Mouse (Mus musculus) left cerebral cortex, adult 8-10 months (tissue): Measurements from ENCODE around the gene Spata18. TPM values are rescaled to one million over a fixed set of nuclear protein-coding genes. Genes with fewer than 3 reads are reported as not detected.

Source experiments
- DNase-seq, 2 experiments: peaks; one replicate each; pipeline ENCODE4 v3.0.0; 2022; ENCODE audit warnings: low spot score in 2 of 2
- total RNA-seq, 4 experiments: library from RNA; stranded (reverse); gene quantifications; 2 replicates each; pipeline ENCODE4 v1.2.4; 2022

Gene Spata18
- 1 to 10 TPM in 2 of 4 experiments, under 1 TPM in 2; 0.48 to 1.3 (median 0.79) TPM for total RNA-seq

DNA sequence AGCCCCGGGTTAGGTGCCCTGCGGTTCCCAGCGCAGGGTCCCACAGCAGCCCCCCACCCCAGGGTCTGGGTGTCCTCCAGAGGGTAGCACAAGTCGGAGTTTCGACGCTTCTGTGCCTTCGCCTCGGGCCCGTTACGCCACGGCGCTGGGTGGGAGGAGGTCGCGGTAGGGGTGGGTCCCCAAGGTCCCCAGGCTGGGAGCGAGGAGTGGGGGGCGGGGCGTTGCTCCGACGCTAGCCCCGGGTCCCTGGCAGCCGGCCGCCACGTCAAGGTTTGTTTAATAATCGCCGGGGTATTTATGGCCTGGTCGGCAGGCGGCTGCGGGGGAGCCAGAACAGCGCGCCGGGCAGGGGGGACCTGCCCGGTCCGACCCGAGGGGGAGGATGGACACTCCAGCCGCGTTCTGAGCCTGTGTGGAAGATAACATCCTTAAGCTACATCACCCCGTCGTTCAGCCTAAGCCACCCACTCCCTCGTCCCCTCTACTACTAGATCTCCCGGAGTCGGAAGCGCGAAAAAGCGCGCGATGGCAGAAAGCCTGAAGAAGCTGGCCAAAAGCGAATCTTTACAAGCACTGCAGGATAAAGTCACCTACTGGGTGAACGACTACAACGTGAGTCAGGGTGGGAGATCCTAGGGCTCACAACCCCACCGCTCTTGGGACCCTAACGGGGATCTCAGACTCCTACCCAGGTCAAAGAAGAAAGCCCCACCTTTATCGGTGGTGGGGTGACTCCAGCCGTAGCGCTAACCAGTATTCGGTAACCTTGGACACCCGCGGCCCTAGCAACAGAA lies at the start of gene Spata18:
Gene Spata18, plus strand, starts transcription at position 319 of the 794 bp plus-strand sequence.
- DNase-seq = no peak

DNA sequence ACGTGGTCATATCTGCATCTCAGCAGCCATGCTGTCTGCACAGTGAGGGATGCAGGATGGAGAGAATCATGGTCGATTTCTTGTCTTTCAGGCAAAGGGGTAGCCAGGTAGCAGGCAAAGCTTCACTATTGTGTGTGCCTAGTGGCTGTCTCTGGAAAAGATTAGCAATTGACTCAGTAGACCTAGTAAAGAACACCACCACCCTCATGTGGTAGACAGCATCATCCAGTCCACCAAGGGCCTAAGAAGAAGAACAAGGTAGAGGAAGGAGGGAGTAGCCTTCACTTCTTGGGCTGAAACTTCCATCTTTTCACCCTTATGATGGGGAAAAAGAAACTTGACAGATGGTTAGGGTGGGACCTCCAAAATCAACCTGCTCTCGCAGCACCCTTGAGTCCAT lies 48.3 kb upstream of the Spata18 start:
- no peak for DNase-seq

DNA sequence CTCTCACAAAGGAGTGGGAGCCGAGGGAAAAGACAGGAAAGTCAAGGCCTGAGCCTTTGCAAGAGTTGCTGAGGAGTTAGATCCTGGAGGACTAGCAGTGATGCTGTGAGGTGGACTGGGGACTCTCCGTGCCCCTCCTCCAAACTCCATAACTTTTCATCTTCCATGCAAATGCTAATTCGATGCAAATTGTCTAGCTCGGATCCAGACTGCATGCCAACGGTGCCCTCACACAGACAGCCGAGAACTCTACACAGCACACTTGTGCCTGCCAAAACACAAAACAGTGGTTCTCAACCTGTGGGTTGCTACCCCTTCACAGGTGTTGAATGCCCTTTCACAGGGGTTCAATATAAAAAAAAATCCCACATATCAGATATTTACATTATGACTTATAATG lies 46.6 kb upstream of the Spata18 start:
- DNase-seq = no peak

DNA sequence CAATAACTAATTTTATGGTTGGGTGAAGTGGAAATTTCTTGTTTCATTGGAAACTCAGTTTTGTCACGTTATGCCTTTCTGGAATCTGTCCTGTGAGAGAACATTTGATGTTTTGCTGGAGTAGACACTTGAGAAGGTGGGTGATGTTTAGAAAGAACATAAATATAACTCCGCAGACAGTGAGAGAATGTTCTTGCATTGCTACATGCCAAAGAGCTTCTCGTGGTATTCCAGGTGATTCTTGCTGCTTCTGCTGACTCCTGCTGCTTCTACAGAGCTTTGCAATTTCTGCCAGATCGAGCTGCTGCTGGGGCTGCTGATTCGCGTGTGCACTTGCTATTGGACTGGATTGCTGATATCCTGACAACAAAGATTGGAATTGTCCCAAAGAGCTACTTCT lies 46.2 kb upstream of the Spata18 start:
- no peak for DNase-seq

DNA sequence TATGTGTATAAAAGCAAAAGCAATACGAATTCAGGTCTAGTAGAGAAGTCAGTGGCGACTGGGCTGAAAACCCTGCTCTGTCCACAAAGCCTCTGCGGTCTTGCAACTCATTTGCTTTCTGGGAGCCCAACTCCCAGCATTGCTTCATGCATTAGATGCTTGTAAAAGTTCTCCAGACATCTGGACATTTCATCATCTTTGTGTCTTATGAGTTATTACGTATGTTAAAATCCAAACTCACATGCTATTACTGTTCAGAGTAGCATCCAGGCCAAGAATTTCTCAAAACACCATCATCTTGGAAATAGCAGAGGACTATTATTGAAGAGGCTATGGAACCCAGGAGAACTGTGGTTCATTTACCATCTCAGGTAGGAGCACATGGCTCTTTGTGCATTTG lies 40.1 kb upstream of the Spata18 start:
- DNase-seq = no peak

DNA sequence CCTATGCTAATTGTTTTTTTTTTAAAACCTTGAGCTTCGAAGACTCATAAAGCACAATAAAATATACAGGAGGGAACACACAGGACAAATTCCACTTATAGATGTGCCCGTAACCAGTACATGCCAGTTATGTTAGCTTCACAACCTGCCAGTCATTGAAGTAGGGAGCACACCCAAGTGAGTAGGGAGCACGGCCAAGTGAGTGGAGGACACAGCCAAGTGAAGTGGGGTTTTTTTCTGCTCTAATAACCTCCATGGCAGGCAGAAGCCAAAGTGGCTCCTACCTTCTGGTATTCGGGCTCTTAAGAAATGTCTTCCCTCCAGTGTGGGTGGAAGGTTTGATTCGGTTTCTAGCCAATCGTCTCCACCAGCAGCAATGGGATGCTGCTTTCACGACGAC lies 37.9 kb upstream of the Spata18 start:
- DNase-seq = no peak

DNA sequence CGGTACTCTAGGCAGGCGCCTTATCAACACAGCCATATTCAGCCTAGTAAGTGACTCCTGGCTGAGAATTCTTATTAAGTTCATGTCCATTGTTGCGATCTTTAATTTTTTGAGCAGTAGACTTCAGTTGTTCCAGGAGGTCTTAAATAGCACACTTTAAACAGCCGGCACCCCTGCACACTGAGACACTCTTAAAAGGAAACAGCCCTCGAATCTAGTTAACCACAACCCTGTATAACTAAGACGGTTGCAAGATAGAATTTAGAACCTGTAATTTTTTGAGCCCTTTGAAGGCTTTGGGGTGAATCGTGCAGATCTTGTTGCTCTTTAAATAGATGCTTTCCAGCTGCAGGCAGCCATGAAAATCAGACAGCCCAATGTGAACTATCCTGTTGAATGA lies 36.0 kb upstream of the Spata18 start:
- DNase-seq = no peak

DNA sequence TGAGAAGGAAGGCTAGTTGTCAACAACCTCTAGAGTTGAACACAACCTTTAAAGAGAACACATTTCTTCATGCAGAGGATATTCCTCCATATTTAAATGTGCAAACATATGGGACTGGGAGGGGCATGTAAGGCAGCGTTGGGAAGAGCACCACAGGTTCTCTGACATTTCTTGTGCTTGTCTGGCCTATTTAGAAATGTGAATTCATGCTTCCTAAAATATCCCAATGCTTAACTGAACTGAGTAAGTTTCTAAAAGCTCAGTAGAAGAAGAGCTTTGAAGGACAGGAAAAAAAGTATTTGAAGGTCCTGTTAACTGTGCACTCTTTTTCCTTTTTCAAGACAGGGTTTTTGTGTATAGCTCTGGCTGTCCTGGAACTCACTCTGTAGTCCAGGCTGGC lies 32.2 kb upstream of the Spata18 start:
- DNase-seq = no peak

DNA sequence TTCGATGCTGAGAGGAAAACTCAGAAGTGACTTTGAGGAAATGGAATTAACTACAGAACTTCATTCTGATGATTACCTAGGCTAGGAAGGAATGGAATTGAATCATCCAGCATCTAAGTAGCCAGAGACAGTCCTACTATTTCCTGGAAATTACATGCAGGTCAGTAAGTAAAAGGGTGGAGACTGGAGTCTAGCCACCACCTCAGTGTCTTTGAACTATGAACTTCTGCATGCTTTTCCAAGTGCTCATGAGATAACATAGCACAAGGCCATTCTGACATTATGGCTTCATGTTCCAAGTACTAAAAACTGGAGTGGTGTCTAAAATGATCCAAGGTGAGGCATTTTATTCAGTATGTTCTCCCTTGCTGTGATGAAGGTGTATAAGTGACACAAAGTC lies 25.7 kb upstream of the Spata18 start:
- DNase-seq = no peak

DNA sequence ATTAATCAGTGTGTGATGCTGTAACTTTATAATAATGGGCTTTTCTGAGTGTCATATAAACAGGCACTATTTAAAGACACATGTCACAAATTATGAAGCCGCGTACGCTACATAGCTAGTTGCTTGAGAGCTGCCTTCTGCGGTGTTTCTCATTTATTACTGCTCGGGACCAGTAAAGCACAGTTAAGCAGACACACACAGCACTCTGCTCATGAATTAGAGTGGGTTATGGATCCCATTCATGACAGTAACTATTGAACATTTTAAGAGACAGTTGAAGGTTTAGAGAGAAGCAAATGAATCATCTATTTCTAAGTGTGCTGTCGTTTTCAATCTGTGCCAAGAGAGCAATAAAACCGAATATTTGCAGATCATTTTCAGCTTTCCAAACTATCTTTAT lies 24.3 kb upstream of the Spata18 start:
- DNase-seq = no peak

DNA sequence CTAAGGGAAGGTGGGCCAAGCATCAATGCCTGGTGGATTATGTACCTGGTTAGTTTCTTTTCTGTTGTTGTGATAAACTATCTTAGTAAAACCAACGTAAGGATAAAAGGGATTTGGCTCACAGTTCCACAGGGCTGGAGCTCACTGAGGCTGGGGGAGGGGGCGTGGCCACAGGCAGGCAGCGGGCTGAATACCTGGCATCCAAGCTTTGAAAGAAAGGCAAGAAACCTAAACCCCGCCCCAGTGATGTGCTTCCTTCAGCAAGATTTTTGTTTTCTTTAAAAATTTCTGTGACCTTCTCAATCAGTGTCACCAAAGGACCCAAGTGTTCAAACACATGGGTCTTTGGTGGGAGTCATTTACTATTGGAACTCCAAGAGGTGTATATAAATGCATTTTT lies 23.6 kb upstream of the Spata18 start:
- no peak for DNase-seq

DNA sequence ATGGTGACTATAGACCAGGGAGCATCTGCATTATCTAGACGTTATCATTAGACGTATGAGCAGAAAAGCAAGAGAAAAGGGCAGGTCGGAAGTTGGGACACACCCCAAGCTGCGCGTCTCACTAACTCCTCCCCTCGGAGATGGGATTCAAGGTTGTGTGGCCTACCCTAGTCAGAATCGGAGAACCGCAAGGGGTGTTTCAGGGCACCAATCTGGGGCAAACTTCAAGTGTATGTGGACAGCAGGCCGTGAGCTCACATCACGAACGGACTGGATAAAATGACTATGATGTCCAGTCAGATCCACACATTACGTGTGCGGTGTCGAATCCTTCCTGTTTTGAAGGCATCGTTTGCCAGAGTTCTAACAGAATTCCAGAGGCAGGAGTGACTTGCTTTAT lies 23.2 kb upstream of the Spata18 start:
- no peak for DNase-seq

DNA sequence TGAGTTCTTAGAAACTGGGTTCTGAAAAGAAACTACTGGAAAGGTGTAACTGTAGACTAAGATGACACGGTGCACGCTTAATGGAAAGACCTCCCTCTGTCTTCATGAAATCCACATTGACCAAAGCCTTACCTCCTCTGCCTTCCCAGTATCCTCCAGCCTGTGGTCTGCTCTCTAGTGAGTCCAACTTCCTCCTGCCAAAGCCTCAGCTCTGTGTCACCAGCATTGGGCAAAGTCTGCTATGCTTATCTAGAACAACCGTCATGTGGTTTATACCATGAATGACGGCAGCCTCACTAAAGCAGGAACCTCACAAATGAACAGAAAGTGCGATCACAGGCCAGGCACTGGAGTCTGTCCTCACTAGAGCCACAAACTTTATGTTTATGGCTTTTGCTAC lies 21.0 kb upstream of the Spata18 start:
- no peak for DNase-seq

DNA sequence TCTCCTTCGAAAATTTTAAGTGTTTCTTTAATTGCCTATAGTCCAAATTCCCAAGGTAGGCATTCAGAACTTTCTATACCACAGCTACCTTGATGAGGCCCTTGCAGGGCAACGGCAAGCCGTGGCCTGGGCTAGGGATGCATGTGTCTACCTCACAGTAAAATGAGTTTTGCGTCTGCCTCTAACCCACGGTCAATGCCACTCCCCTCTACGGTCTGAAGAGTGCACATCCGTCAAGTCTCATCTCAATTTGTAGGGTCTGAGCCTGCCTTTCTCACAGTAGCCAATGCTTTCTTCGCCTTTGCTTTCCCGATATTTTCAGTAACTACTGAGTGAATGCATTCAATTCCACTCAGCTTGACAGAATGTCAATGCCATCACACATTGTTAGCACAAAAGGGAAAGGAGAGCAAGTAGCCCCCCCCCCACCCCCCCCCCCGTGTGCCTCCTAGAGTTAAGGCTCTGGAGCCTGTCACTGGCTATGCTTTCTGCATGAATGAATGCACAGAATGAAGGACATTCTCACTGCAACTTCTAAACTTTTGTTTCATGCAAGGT lies 20.1 kb upstream of the Spata18 start:
- no peak for DNase-seq

DNA sequence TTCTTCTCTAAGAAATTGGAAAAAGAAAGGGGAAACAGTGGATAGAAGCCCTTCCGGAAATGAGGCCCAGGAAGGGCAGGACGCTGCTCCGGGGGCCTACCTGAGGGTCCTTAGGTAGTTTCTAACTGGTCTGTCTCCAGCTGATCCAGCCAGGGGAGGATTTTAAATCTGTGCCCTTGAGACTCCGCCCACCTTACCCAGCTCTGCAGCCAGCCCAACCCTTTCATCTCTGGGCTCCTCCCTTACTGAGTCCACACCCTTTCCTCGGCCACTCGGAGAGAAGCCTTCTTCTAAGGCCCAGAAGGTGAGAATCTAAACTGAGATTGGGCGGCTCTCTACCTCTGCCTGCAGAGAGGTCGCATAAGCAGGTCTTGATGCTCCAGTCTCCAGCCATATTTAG lies 18.9 kb upstream of the Spata18 start, which contains the start of gene Lrrc66:
Gene Lrrc66, minus strand, starts transcription at position 236 of the 400 bp plus-strand sequence.
- no peak for DNase-seq

DNA sequence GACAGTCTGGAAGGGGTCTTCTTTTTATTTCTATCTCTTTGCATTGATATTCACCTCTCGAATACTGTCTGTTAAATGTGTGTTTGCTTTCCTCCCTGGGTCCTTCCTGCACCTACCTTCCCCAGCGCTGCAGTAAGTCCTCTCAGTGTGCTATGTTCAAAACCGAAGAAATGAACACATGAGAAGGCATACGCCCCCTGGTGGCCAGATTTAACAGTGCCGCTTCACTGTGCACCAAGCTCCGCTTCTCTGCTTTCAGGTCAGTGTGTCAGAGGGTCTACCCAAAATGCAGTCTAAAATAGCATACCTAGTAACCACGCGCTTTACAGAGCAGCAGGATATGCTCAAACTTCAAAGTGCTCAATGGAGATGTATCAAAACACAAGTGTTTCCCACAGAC lies 18.0 kb upstream of the Spata18 start:
- peak; percentile 46 to 87 for DNase-seq

DNA sequence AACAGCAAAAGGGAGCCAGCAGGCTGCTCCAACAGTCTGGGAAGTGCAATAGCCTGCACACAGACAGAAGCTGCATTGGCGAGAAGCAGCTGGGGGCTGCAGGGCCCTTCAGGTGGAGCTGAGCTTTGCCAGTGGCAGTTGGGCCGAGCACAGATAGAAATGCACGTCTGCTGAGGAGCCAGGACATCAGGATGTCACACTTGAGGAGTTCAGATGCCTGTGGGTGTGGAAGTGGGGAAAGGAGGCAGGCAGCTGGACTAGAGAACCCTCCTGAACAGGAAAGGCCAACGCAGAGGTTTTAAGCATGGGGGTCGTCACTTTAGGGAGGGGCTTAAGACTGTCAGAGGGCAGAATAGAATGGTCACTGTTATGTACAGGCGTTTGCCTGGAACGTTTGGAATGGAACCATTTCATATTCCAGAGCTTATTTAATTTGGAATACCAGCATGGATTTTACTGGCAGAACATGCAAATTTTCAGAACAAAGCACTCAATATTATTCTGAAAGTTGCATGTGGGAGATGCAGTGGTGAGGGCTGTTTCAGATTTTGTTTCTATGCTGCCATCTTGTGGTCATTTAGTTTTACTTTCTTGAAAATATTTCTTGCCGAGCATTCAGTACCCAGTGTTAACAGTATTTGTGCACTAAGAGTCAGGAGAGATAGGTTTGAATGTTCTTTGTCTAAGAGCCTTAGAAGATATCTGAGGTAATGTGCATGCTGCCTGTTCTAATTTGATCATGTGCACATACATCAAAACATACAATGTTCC lies 13.7 kb upstream of the Spata18 start:
- DNase-seq = no peak

DNA sequence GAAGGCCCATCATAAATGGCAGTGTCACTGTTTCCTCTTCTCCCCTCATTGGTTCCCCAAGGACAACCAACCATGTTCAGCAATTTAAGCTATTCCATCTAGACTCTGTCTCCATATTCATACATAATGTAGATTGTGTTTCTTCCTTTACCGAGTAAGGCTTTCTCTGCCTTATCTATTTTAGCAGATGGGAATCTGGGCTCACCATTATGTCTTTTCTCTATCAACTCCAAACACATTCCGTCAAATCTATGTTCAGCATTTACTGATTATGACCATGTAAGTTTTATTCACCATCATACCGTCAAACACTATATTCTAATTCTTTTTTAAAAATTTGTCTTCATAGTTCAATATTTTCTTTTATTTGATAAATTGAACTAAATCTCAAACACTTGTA lies 10.1 kb upstream of the Spata18 start:
- no peak for DNase-seq

DNA sequence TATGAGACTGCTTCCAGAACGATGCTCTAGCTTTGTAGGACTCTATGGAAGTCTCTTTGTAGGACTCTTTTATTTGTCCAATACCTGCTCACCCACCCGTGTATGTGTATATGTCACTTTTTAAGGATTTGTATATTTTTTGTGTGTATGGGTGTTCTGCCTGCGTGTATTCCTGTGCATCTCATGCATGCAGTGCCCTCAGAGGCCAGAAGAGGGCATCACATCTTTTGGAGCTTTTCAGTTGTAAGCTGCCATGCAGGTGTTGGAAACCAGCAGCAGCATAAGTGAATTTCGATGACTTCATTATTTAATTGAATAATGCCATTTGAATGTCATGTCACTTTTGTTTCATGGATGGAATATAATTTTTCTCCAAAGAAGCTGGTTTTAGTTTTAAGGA lies 9.1 kb upstream of the Spata18 start:
- no peak for DNase-seq

DNA sequence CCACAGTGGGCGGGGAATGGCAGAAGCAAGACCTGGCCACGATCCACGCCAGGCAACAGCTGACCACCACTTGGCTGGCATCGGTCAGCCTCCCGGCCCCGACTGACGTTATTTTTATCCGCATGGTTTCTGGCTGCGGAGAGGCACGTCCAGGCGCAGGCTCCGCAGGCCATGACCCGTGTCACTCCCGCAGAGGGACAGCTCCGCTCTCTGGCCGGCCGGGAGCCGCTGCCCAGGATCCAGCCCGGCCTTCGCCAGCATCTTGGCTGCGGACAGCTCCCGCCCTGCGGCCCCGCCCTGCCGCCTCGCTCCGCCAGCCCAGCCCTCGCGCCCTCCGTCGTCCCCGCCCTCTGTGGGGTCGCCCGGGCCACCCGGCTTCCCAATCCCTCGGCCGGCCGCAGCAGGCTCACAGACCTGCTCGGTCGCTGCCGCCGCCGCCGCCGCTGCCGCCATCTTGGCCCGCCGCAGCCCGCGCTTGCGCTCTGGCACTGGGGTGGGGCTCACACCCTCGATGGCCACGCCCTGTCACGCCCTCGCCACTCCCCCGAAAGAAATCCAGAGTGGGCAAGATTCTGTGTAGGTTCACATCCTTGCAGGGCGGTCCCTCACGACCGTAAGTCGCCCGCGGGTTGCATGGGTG lies 3.8 kb upstream of the Spata18 start, which contains the start of gene Sgcb:
Gene Sgcb, minus strand, starts transcription at position 530 of the 640 bp plus-strand sequence.
- DNase-seq = peak; percentile 79 to 81

DNA sequence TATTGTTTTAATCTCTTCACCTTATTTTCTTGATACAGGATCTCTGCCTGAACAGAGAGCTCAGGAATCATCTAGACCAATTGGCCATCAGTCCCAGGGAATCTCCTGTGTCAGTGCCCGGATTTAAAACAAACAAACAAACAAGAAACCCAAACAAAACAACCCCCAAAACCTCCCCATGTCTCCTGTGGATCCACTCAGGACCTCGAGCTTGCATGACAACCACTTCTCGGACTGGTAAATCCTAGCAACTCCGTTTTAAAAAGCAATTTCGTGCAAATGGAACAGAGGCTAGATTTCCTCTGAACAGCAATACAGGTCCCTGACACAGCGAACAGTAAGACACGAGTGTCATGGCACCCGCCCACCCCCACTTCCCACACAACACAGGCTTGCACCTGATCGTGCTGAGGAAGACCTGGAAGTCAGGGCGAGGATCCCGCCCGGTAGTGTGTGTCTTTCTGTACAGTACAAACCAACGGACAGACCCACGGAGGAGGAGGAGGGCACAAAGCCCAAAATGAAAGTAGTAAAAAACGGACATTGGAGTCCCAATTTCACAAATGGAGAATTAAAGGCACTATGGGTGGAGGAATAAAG lies 714 bp upstream of the Spata18 start:
- no peak for DNase-seq

DNA sequence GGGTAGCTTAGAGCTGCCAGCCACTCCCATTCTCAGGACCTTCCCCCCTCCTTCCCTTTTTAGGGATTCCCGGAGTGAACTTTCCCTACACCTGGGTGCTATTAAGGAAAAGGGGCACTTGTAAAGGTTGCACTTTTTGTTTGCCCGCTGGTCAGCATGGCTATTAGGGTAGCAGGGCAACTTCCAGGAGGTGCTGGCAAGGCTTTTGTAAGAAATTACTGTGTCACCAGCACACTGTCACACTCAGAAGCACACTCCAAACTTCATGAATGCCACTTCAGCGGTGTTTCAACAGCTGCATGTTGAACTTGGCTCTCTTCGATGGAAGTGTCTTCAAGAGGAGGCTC lies 649 bp downstream of the Spata18 start:
- no peak for DNase-seq
